In the genomic region with DNA sequence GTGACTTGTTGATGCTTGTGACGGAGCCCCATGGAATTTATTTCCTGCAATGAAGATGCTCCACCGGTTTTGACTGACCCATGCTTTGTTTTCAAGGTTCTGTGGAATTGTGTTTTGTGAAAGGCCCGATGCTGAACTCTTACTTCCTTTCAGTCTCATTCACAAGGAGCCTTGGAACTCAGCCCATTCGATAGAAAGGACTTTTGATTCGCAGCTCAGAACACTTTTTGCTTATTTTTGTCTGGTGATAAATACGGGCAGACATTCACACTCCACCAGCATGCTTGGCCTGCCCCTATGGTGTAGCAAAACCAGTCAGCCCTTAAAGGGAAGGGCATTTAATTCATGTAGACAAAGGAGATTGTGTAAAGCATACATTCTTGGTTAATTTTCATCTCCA, we compare ENCODE assay signal across 9 mouse cellular contexts. TPM values are rescaled to one million over a fixed set of nuclear protein-coding genes. Genes with fewer than 3 reads are reported as not detected.
DNase-seq lines count a peak whose midpoint lies in the region; ATAC-seq and TF ChIP-seq lines count a peak whose summit lies in the region.
"Had no signal": no experiment of that assay in that cellular context is flagged by ENCODE, and none has a peak within 500 bp of the region (broad histone marks: within the 10 kb centered on the region; RNA-seq: fewer than 3 reads in every experiment).

No protein-coding gene starts in this region.

- no peak for TF ChIP-seq CTCF in kidney, postnatal 0 days (IDR thresholded peaks at IDR 0.05; ENCODE audit: low read depth)

- no peaks in the 10 kb centered on the region for H3K9me3 ChIP-seq in kidney, postnatal 0 days (replicated peaks; ENCODE audit: low read length)
- H3K9me3 ChIP-seq in kidney, embryonic 14.5 days (ENCODE audit: control insufficient read depth, low read length): no peaks in the 10 kb centered on the region
- no peaks in the 10 kb centered on the region for H3K9me3 ChIP-seq in hindbrain, embryonic 13.5 days

- WGBS in kidney, postnatal 0 days: 39% methylated on average over 6 of the region's 6 CpGs
- WGBS in kidney, embryonic 14.5 days: 54% methylated on average over 6 of the region's 6 CpGs
- 25% methylated on average over 6 of the region's 6 CpGs for WGBS in hindbrain, embryonic 13.5 days

- H3K9ac ChIP-seq in kidney, postnatal 0 days (ENCODE audit: low read depth, low read length): no peak overlapping the region
- no peak overlapping the region for H3K9ac ChIP-seq in kidney, embryonic 14.5 days (ENCODE audit: low read depth, low read length)
- H3K9ac ChIP-seq in hindbrain, embryonic 13.5 days: no peak overlapping the region

- H3K4me1 ChIP-seq in kidney, postnatal 0 days (replicated peaks; ENCODE audit: insufficient read depth, low read length): no peaks in the 10 kb centered on the region
- no peaks in the 10 kb centered on the region; the same call in 1 of the 2 replicates for H3K4me1 ChIP-seq in kidney, embryonic 14.5 days (ENCODE audit: control insufficient read depth, insufficient read depth, low read length)
- peaks cover 30% of the 10 kb centered on the region; the same call in 1 of the 2 replicates for H3K4me1 ChIP-seq in brown adipose tissue, adult 24 weeks (ENCODE audit: control insufficient read depth, insufficient read depth, insufficient read length, low read length)
- peaks cover 15% of the 10 kb centered on the region for H3K4me1 ChIP-seq in hindbrain, embryonic 13.5 days (replicated peaks)

- peak; percentile 72 for DNase-seq in kidney, postnatal 0 days (ENCODE audit: low spot score)
- peak; percentile 69 for DNase-seq in NIH3T3 (ENCODE audit: low read depth)
- DNase-seq in thymus, postnatal 36 days: no peak
- DNase-seq: left cerebral cortex, postnatal 4 days; right cerebral cortex, postnatal 25 days had no signal

- peak overlapping the region; percentile 54; the same call in 1 of the 2 replicates for H3K27ac ChIP-seq in kidney, postnatal 0 days
- no peak overlapping the region; the same call in 1 of the 2 replicates for H3K27ac ChIP-seq in kidney, embryonic 14.5 days (ENCODE audit: low read depth, low read length)
- peak overlapping the region; percentile 58 for H3K27ac ChIP-seq in brown adipose tissue, adult 24 weeks (replicated peaks; ENCODE audit: low read depth, low read length)
- peak overlapping the region; percentile 70 for H3K27ac ChIP-seq in hindbrain, embryonic 13.5 days

- H3K27me3 ChIP-seq in kidney, postnatal 0 days (ENCODE audit: insufficient read depth, low read length): no peaks in the 10 kb centered on the region
- no peaks in the 10 kb centered on the region for H3K27me3 ChIP-seq in kidney, embryonic 14.5 days (ENCODE audit: control insufficient read depth, insufficient read depth, low read length)
- H3K27me3 ChIP-seq in hindbrain, embryonic 13.5 days: no peaks in the 10 kb centered on the region

- no peak overlapping the region for H3K4me2 ChIP-seq in kidney, postnatal 0 days (ENCODE audit: low read length)
- H3K4me2 ChIP-seq in kidney, embryonic 14.5 days (replicated peaks; ENCODE audit: low read depth, low read length): no peak overlapping the region
- H3K4me2 ChIP-seq in hindbrain, embryonic 13.5 days: no peak overlapping the region

- ATAC-seq in kidney, postnatal 0 days (replicated peaks; ENCODE audit: low FRiP score, low read depth): no peak
- ATAC-seq in kidney, embryonic 14.5 days (ENCODE audit: low FRiP score, low TSS enrichment): no peak
- peak; percentile 61; the same call in 1 of the 2 replicates for ATAC-seq in hindbrain, embryonic 13.5 days (ENCODE audit: low FRiP score)
- ATAC-seq in cerebellum, adult (ENCODE audit: insufficient number of reproducible peaks, low FRiP score, low TSS enrichment): no peak

- no peak overlapping the region for H3K4me3 ChIP-seq in kidney, postnatal 0 days (replicated peaks; ENCODE audit: low read depth, low read length)
- no peak overlapping the region for H3K4me3 ChIP-seq in kidney, embryonic 14.5 days (ENCODE audit: low read length)
- H3K4me3 ChIP-seq in brown adipose tissue, adult 24 weeks (ENCODE audit: insufficient read depth, low read depth, low read length): no peak overlapping the region
- H3K4me3 ChIP-seq in hindbrain, embryonic 13.5 days: no peak overlapping the region

- H3K36me3 ChIP-seq in kidney, postnatal 0 days (ENCODE audit: insufficient read depth, low read length): no peaks in the 10 kb centered on the region
- H3K36me3 ChIP-seq in kidney, embryonic 14.5 days (ENCODE audit: control insufficient read depth, insufficient read depth, low read length): no peaks in the 10 kb centered on the region
- no peaks in the 10 kb centered on the region for H3K36me3 ChIP-seq in hindbrain, embryonic 13.5 days

RNA-seq across cellular contexts. Expression of a gene that starts 19.5 kb away (rescaled TPM):
- polyA plus RNA-seq in kidney, postnatal 0 days (2015; fragmentation: Nextera tagmentation; extraction: Ambion mirVana): 7.4 and 8.8 TPM in 2 replicates
- polyA plus RNA-seq in kidney, embryonic 14.5 days (2014; fragmentation: Nextera tagmentation; extraction: Ambion mirVana): 8.3 and 10.7 TPM in 2 replicates
- 6.2 and 7.6 TPM in 2 replicates for polyA plus RNA-seq in brown adipose tissue, adult 24 weeks (2012; ENCODE audit: insufficient read depth, insufficient read length, missing spikeins)
- polyA plus RNA-seq in hindbrain, embryonic 13.5 days (2015; fragmentation: Nextera tagmentation; extraction: Ambion mirVana): 3.9 and 5.1 TPM in 2 replicates

RNA-seq across cellular contexts. Expression of a gene that starts 51.2 kb away (rescaled TPM):
- polyA plus RNA-seq in kidney, postnatal 0 days (2015; fragmentation: Nextera tagmentation; extraction: Ambion mirVana): 9.1 and 10.5 TPM in 2 replicates
- 4.7 and 5.4 TPM in 2 replicates for polyA plus RNA-seq in kidney, embryonic 14.5 days (2014; fragmentation: Nextera tagmentation; extraction: Ambion mirVana)
- 0.38 TPM in 1 of 2 replicates, not detected in the other for polyA plus RNA-seq in brown adipose tissue, adult 24 weeks (2012; ENCODE audit: insufficient read depth, insufficient read length, missing spikeins)
- polyA plus RNA-seq in hindbrain, embryonic 13.5 days (2015; fragmentation: Nextera tagmentation; extraction: Ambion mirVana): 1.1 and 1.4 TPM in 2 replicates

Comparison
In these comparisons a context has a peak if more than half of its experiments do, and no peak if none do; other contexts are left out.
1. DNase-seq: peak in kidney, postnatal 0 days (single experiment) and NIH3T3 (single experiment); none in thymus, postnatal 36 days (0 of 2).